Mouse (Mus musculus) heart, embryonic 10.5 days (tissue): ENCODE measurements at regions not wholly inside any gene's neighbourhood (a gene's known extent, or its start where the extent isn't known, plus 50 kb on each side); places are given as distances from the start of the nearest gene placed in this dataset.
"Not testable (repeated sequence)": the region's sequence is repeated elsewhere in the genome, so short reads cannot be mapped to it uniquely, and the experiment has no call there.

Source experiments
- DNase-seq: peaks from one replicate; pipeline ENCODE4 v3.0.0-alpha.2; 2017; ENCODE audit warnings: low spot score
- H3K27ac ChIP-seq: fragments of 300-500 bp; sonication (generic); 2 replicates; pipeline ENCODE4 v1.5.1; 2016; ENCODE audit warnings: mild to moderate bottlenecking
- H3K27me3 ChIP-seq: fragments of 300-500 bp; sonication (generic); 2 replicates; pipeline ENCODE4 v1.6.1; 2016; ENCODE audit warnings: mild to moderate bottlenecking; ENCODE audit not compliant: poor library complexity, insufficient read depth, severe bottlenecking
- H3K36me3 ChIP-seq: fragments of 300-500 bp; sonication (generic); 2 replicates; pipeline ENCODE4 v1.6.1; 2016; ENCODE audit warnings: mild to moderate bottlenecking, moderate library complexity
- H3K4me1 ChIP-seq: fragments of 300-500 bp; sonication (generic); 2 replicates; pipeline ENCODE4 v1.6.1; 2016; ENCODE audit warnings: mild to moderate bottlenecking
- H3K4me3 ChIP-seq: fragments of 300-500 bp; sonication (generic); 2 replicates; pipeline ENCODE4 v1.5.1; 2016; ENCODE audit warnings: mild to moderate bottlenecking, moderate library complexity
- H3K9me3 ChIP-seq: fragments of 300-500 bp; sonication (generic); 2 replicates; pipeline ENCODE4 v1.6.1; 2016; ENCODE audit warnings: mild to moderate bottlenecking, moderate library complexity
- WGBS: fragments of 180-500 bp; shearing (Covaris S2); methylation state at CpG from one replicate; pipeline ENCODE4 v1.1.7; 2016; 5-methylcytosine and 5-hydroxymethylcytosine counted together

- WGBS: 84% methylated on average over 3 of the region's 3 CpGs
- Histone ChIP-seq H3K9me3 (no peaks in the 10 kb centered on the region), H3K27ac (no peak overlapping the region), H3K36me3 (no peaks in the 10 kb centered on the region), H3K27me3 (no peaks in the 10 kb centered on the region), H3K4me1 (no peaks in the 10 kb centered on the region), H3K4me3 (no peak overlapping the region)
- DNase-seq: no peak
These were observed 85.3 kb downstream of the Slitrk1 start for GRCm38 (mm10) chr14:108828668-108829067.

GRCm38 (mm10) chr14:108821539-108821938 lies 92.4 kb downstream of the Slitrk1 start:
- H3K27ac ChIP-seq: no peak overlapping the region
- no peak overlapping the region for H3K4me3 ChIP-seq
- H3K9me3 ChIP-seq: no peaks in the 10 kb centered on the region
- no peak for DNase-seq
- no peaks in the 10 kb centered on the region for H3K4me1 ChIP-seq
- H3K36me3 ChIP-seq: no peaks in the 10 kb centered on the region
- H3K27me3 ChIP-seq: no peaks in the 10 kb centered on the region
- WGBS: 87% methylated on average over 4 of the region's 4 CpGs

- Histone ChIP-seq H3K4me3 (no peak overlapping the region), H3K36me3 (no peaks in the 10 kb centered on the region), H3K27me3 (no peaks in the 10 kb centered on the region), H3K27ac (no peak overlapping the region), H3K4me1 (no peaks in the 10 kb centered on the region), H3K9me3 (no peaks in the 10 kb centered on the region)
- DNase-seq: no peak
- 49% methylated on average over 1 of the region's 1 CpGs for WGBS
These were observed 94.6 kb downstream of the Slitrk1 start for GRCm38 (mm10) chr14:108819370-108819769.

- H3K27ac ChIP-seq: no peak overlapping the region
- H3K27me3 ChIP-seq: no peaks in the 10 kb centered on the region
- no peak for DNase-seq
- H3K4me1 ChIP-seq: no peaks in the 10 kb centered on the region
- H3K4me3 ChIP-seq: no peak overlapping the region
- WGBS: 76% methylated on average over 5 of the region's 5 CpGs
- H3K9me3 ChIP-seq: no peaks in the 10 kb centered on the region
- H3K36me3 ChIP-seq: no peaks in the 10 kb centered on the region
These were observed 108.5 kb downstream of the Slitrk1 start for GRCm38 (mm10) chr14:108805394-108805982.

GRCm38 (mm10) chr14:108798884-108799283 lies 115.1 kb downstream of the Slitrk1 start:
- Histone ChIP-seq H3K27me3 (no peaks in the 10 kb centered on the region), H3K4me3 (no peak overlapping the region), H3K36me3 (no peaks in the 10 kb centered on the region), H3K4me1 (no peaks in the 10 kb centered on the region), H3K9me3 (no peaks in the 10 kb centered on the region), H3K27ac (no peak overlapping the region)
- peak; percentile 70 for DNase-seq
- WGBS: 88% methylated on average over 3 of the region's 3 CpGs

- no peaks in the 10 kb centered on the region for H3K9me3 ChIP-seq
- no peaks in the 10 kb centered on the region for H3K27me3 ChIP-seq
- H3K36me3 ChIP-seq: no peaks in the 10 kb centered on the region
- H3K4me1 ChIP-seq: no peaks in the 10 kb centered on the region
- WGBS: 86% methylated on average over 3 of the region's 3 CpGs
- no peak for DNase-seq
- no peak overlapping the region for H3K27ac ChIP-seq
- no peak overlapping the region for H3K4me3 ChIP-seq
These were observed 121.5 kb downstream of the Slitrk1 start for GRCm38 (mm10) chr14:108792445-108792844.

GRCm38 (mm10) chr14:108791296-108791695 lies 122.7 kb downstream of the Slitrk1 start:
- no peaks in the 10 kb centered on the region for H3K9me3 ChIP-seq
- H3K4me3 ChIP-seq: no peak overlapping the region
- DNase-seq: no peak
- H3K27me3 ChIP-seq: no peaks in the 10 kb centered on the region
- WGBS: 30% methylated on average over 1 of the region's 1 CpGs
- no peaks in the 10 kb centered on the region for H3K36me3 ChIP-seq
- H3K27ac ChIP-seq: no peak overlapping the region
- H3K4me1 ChIP-seq: no peaks in the 10 kb centered on the region

- Histone ChIP-seq H3K4me1 (no peaks in the 10 kb centered on the region), H3K4me3 (no peak overlapping the region), H3K27me3 (no peaks in the 10 kb centered on the region), H3K9me3 (no peaks in the 10 kb centered on the region), H3K36me3 (no peaks in the 10 kb centered on the region), H3K27ac (no peak overlapping the region)
- no peak for DNase-seq
These were observed 165.2 kb downstream of the Slitrk1 start for GRCm38 (mm10) chr14:108748730-108749129.

- Histone ChIP-seq H3K36me3 (no peaks in the 10 kb centered on the region), H3K9me3 (no peaks in the 10 kb centered on the region), H3K27me3 (no peaks in the 10 kb centered on the region), H3K4me3 (no peak overlapping the region), H3K27ac (no peak overlapping the region), H3K4me1 (no peaks in the 10 kb centered on the region)
- no peak for DNase-seq
- WGBS: 85% methylated on average over 6 of the region's 6 CpGs
These were observed 202.1 kb downstream of the Slitrk1 start for GRCm38 (mm10) chr14:108711811-108712210.

GRCm38 (mm10) chr14:108709101-108709631 lies 204.8 kb downstream of the Slitrk1 start:
- Histone ChIP-seq H3K27ac (no peak overlapping the region), H3K4me3 (no peak overlapping the region), H3K27me3 (no peaks in the 10 kb centered on the region), H3K36me3 (no peaks in the 10 kb centered on the region), H3K4me1 (no peaks in the 10 kb centered on the region), H3K9me3 (no peaks in the 10 kb centered on the region)
- no peak for DNase-seq

- H3K36me3 ChIP-seq, DNase-seq, H3K4me3 ChIP-seq, H3K27me3 ChIP-seq, H3K27ac ChIP-seq, H3K9me3 ChIP-seq, H3K4me1 ChIP-seq: not testable (repeated sequence)
- WGBS: 85% methylated on average over 5 of the region's 5 CpGs
These were observed 209.3 kb downstream of the Slitrk1 start for GRCm38 (mm10) chr14:108704662-108705061.

GRCm38 (mm10) chr14:108664864-108665263 lies 249.1 kb downstream of the Slitrk1 start:
- DNase-seq: no peak
- Histone ChIP-seq H3K4me3 (no peak overlapping the region), H3K36me3 (no peaks in the 10 kb centered on the region), H3K4me1 (no peaks in the 10 kb centered on the region), H3K27ac (no peak overlapping the region), H3K9me3 (0 out of 2 replicates have a peak, but pooled peaks cover 2% of the 10 kb centered on the region), H3K27me3 (no peaks in the 10 kb centered on the region)
- WGBS: 85% methylated on average over 6 of the region's 6 CpGs

GRCm38 (mm10) chr14:108638291-108638690 lies 275.7 kb downstream of the Slitrk1 start:
- Histone ChIP-seq H3K4me1 (no peaks in the 10 kb centered on the region), H3K36me3 (no peaks in the 10 kb centered on the region), H3K27me3 (no peaks in the 10 kb centered on the region), H3K27ac (no peak overlapping the region), H3K4me3 (no peak overlapping the region), H3K9me3 (no peaks in the 10 kb centered on the region)
- WGBS: 80% methylated on average over 2 of the region's 2 CpGs
- no peak for DNase-seq

GRCm38 (mm10) chr14:108635266-108635665 lies 278.7 kb downstream of the Slitrk1 start:
- Histone ChIP-seq H3K36me3 (no peaks in the 10 kb centered on the region), H3K4me3 (no peak overlapping the region), H3K9me3 (no peaks in the 10 kb centered on the region), H3K27ac (no peak overlapping the region), H3K4me1 (no peaks in the 10 kb centered on the region), H3K27me3 (no peaks in the 10 kb centered on the region)
- WGBS: 89% methylated on average over 2 of the region's 2 CpGs
- no peak for DNase-seq
